Mouse (Mus musculus) CH12.LX (cell line): Measurements from ENCODE around the gene Dnase2a.

Experiments used
- CTCF ChIP-seq, 2 experiments: IDR thresholded peaks in 1 of 2; conservative IDR thresholded peaks in 1 of 2; 2 replicates each; pipeline ENCODE4 v1.5.1; 2011 to 2012; ENCODE audit warnings: low read depth in 2 of 2, low read length in 2 of 2, improper control_type of control experiment in 1 of 2, inconsistent platforms in 1 of 2, mild to moderate bottlenecking in 1 of 2, moderate library complexity in 1 of 2
- E2F4 ChIP-seq: IDR thresholded peaks from 2 replicates; pipeline ENCODE4 v1.6.1; 2011; ENCODE audit warnings: low read depth, low read length, improper control_type of control experiment; ENCODE audit not compliant: insufficient replicate concordance
- EP300 ChIP-seq: IDR thresholded peaks from 2 replicates; pipeline ENCODE4 v1.6.1; 2011; ENCODE audit warnings: low read length, improper control_type of control experiment
- HCFC1 ChIP-seq: IDR thresholded peaks from 2 replicates; pipeline ENCODE4 v1.6.1; 2012; ENCODE audit warnings: low read depth, mild to moderate bottlenecking, inconsistent platforms, low read length, improper control_type of control experiment
- MEF2A ChIP-seq: IDR thresholded peaks from 2 replicates; pipeline ENCODE4 v1.6.1; 2014; ENCODE audit warnings: low read depth, mild to moderate bottlenecking, inconsistent platforms, low read length, improper control_type of control experiment, borderline replicate concordance
- NELFE ChIP-seq: IDR thresholded peaks from 2 replicates; pipeline ENCODE4 v1.6.1; 2011; ENCODE audit warnings: low read depth, low read length, improper control_type of control experiment
- RAD21 ChIP-seq: IDR thresholded peaks from 2 replicates; pipeline ENCODE4 v1.6.1; 2011; ENCODE audit warnings: low read depth, mild to moderate bottlenecking, low read length, improper control_type of control experiment, moderate library complexity
- SIN3A ChIP-seq: IDR thresholded peaks from 2 replicates; pipeline ENCODE4 v1.6.1; 2012; ENCODE audit warnings: low read length, improper control_type of control experiment, inconsistent platforms
- TCF12 ChIP-seq: IDR thresholded peaks from 2 replicates; pipeline ENCODE4 v1.6.1; 2014; ENCODE audit warnings: low read depth, mild to moderate bottlenecking, inconsistent platforms, low read length, improper control_type of control experiment
- UBTF ChIP-seq: IDR thresholded peaks from 2 replicates; pipeline ENCODE4 v1.6.1; 2012; ENCODE audit warnings: low read depth, mild to moderate bottlenecking, inconsistent platforms, low read length, improper control_type of control experiment, moderate library complexity
- USF1 ChIP-seq: IDR thresholded peaks from 2 replicates; pipeline ENCODE4 v1.6.1; 2014; ENCODE audit warnings: low read depth, mild to moderate bottlenecking, inconsistent platforms, low read length, improper control_type of control experiment
- ZC3H11A ChIP-seq: IDR thresholded peaks from 2 replicates; pipeline ENCODE4 v1.6.1; 2012; ENCODE audit warnings: low read depth, mild to moderate bottlenecking, inconsistent platforms, low read length, improper control_type of control experiment

GRCm38 (mm10) chr8:84888280-84888679, 20.1 kb upstream of the Dnase2a start:
- TF ChIP-seq E2F4 (no peak), NELFE (no peak), RAD21 (no peak), HCFC1 (no peak), USF1 (no peak), CTCF (conservative IDR thresholded peaks at IDR 0.05 in 1 of 2, IDR thresholded peaks at IDR 0.05 in 1 of 2; ENCODE audit: low read depth in 2 of 2, low read length in 2 of 2) (no peak), TCF12 (no peak), EP300 (no peak), UBTF (no peak), ZC3H11A (no peak), SIN3A (no peak), MEF2A (no peak)
